Mouse (Mus musculus) MEL (cell line): Measurements from ENCODE around the gene Elmsan1. TPM values are rescaled to one million over a fixed set of nuclear protein-coding genes. Genes with fewer than 3 reads are reported as not detected.

Experiments
- DNase-seq: peaks from one replicate; pipeline ENCODE4 v3.0.0; 2011; ENCODE audit warnings: low read depth, low spot score
- H3K27ac ChIP-seq: 2 replicates; pipeline ENCODE4 v1.5.1; 2012; ENCODE audit warnings: low read depth, mild to moderate bottlenecking, control low read depth, low read length, moderate library complexity; ENCODE audit not compliant: control insufficient read depth
- H3K27me3 ChIP-seq, 2 experiments: fragments of 150-350 bp in 1 of 2; sonication (generic) in 1 of 2; 2 replicates each; pipeline ENCODE4 v1.6.1; 2012; ENCODE audit warnings: low read length in 2 of 2, mild to moderate bottlenecking in 2 of 2, improper control_type of control experiment in 1 of 2, moderate library complexity in 1 of 2; ENCODE audit not compliant: insufficient read depth in 2 of 2, control insufficient read depth in 1 of 2
- H3K36me3 ChIP-seq, 2 experiments: 2 replicates each; pipeline ENCODE4 v1.6.1; 2012 to 2014; ENCODE audit warnings: low read length in 2 of 2, improper control_type of control experiment in 1 of 2, inconsistent platforms in 1 of 2, mild to moderate bottlenecking in 1 of 2; ENCODE audit not compliant: insufficient read depth in 2 of 2, control insufficient read depth in 1 of 2
- H3K4me1 ChIP-seq, 2 experiments: fragments of 150-350 bp in 1 of 2; sonication (generic) in 1 of 2; 2 replicates each; pipeline ENCODE4 v1.6.1; 2012; ENCODE audit warnings: low read length in 2 of 2, improper control_type of control experiment in 1 of 2, mild to moderate bottlenecking in 1 of 2; ENCODE audit not compliant: insufficient read depth in 2 of 2, control insufficient read depth in 1 of 2
- H3K4me3 ChIP-seq, 2 experiments: fragments of 150-350 bp in 1 of 2; sonication (generic) in 1 of 2; 2 replicates each; pipeline ENCODE4 v1.5.1; 2012; ENCODE audit warnings: low read depth in 2 of 2, low read length in 2 of 2, mild to moderate bottlenecking in 2 of 2, moderate library complexity in 2 of 2, control low read depth in 1 of 2, improper control_type of control experiment in 1 of 2; ENCODE audit not compliant: control insufficient read depth in 1 of 2, insufficient read depth in 1 of 2
- H3K79me2 ChIP-seq: 2 replicates; pipeline ENCODE4 v1.6.1; 2012; ENCODE audit warnings: mild to moderate bottlenecking, low read length, moderate library complexity; ENCODE audit not compliant: control insufficient read depth, poor library complexity, insufficient read depth
- H3K9ac ChIP-seq: 2 replicates; pipeline ENCODE4 v1.6.1; 2012; ENCODE audit warnings: low read depth, mild to moderate bottlenecking, control low read depth, low read length, moderate library complexity; ENCODE audit not compliant: control insufficient read depth, poor library complexity, severe bottlenecking
- H3K9me3 ChIP-seq: fragments of 150-350 bp; sonication (generic); replicated peaks from 2 replicates; pipeline ENCODE4 v1.6.1; 2012; ENCODE audit warnings: mild to moderate bottlenecking, low read length, improper control_type of control experiment, moderate library complexity; ENCODE audit not compliant: insufficient read depth
- BHLHE40 ChIP-seq: IDR thresholded peaks from 2 replicates; pipeline ENCODE4 v1.6.1; 2012; ENCODE audit warnings: low read depth, mild to moderate bottlenecking, inconsistent platforms, low read length, improper control_type of control experiment, borderline replicate concordance
- CHD2 ChIP-seq: IDR thresholded peaks from 2 replicates; pipeline ENCODE4 v1.6.1; 2011; ENCODE audit warnings: low read length, improper control_type of control experiment
- CTCF ChIP-seq, 3 experiments: IDR thresholded peaks in 2 of 3; conservative IDR thresholded peaks in 1 of 3; 2 replicates each; pipeline ENCODE4 v1.5.1; 2011 to 2012; ENCODE audit warnings: low read length in 3 of 3, low read depth in 2 of 3, mild to moderate bottlenecking in 2 of 3, improper control_type of control experiment in 1 of 3, inconsistent platforms in 1 of 3, mixed read lengths in 1 of 3, moderate library complexity in 1 of 3; ENCODE audit not compliant: control insufficient read depth in 1 of 3, insufficient read depth in 1 of 3, poor library complexity in 1 of 3, severe bottlenecking in 1 of 3
- ELF1 ChIP-seq: IDR thresholded peaks from 2 replicates; pipeline ENCODE4 v1.6.1; 2014; ENCODE audit warnings: low read depth, mild to moderate bottlenecking, inconsistent platforms, low read length, improper control_type of control experiment, moderate library complexity
- EP300 ChIP-seq, 2 experiments: IDR thresholded peaks; 2 replicates each; pipeline ENCODE4 v1.6.1; 2011; ENCODE audit warnings: improper control_type of control experiment in 2 of 2, low read length in 2 of 2, low read depth in 1 of 2, mild to moderate bottlenecking in 1 of 2
- ETS1 ChIP-seq: IDR thresholded peaks from 2 replicates; pipeline ENCODE4 v1.6.1; 2012; ENCODE audit warnings: low read depth, mild to moderate bottlenecking, inconsistent platforms, low read length, improper control_type of control experiment, moderate library complexity
- GABPA ChIP-seq: IDR thresholded peaks from 2 replicates; pipeline ENCODE4 v1.6.1; 2012; ENCODE audit warnings: low read depth, mild to moderate bottlenecking, inconsistent platforms, low read length, improper control_type of control experiment, moderate library complexity
- GATA1 ChIP-seq: IDR thresholded peaks from 2 replicates; pipeline ENCODE4 v1.6.1; 2011; ENCODE audit warnings: low read depth, low read length, improper control_type of control experiment
- HCFC1 ChIP-seq: IDR thresholded peaks from 2 replicates; pipeline ENCODE4 v1.6.1; 2012; ENCODE audit warnings: low read depth, mild to moderate bottlenecking, inconsistent platforms, low read length, improper control_type of control experiment, moderate library complexity
- KAT2A ChIP-seq: conservative IDR thresholded peaks from 2 replicates; pipeline ENCODE4 v1.6.1; 2012; ENCODE audit warnings: low read depth, low read length, improper control_type of control experiment, inconsistent platforms
- MEF2A ChIP-seq: IDR thresholded peaks from 2 replicates; pipeline ENCODE4 v1.6.1; 2014; ENCODE audit warnings: low read depth, mild to moderate bottlenecking, inconsistent platforms, low read length, improper control_type of control experiment; ENCODE audit not compliant: poor library complexity, insufficient replicate concordance, severe bottlenecking; ENCODE audit errors: extremely low read depth
- MXI1 ChIP-seq: IDR thresholded peaks from 2 replicates; pipeline ENCODE4 v1.6.1; 2011; ENCODE audit warnings: mild to moderate bottlenecking, low read depth, low read length, improper control_type of control experiment
- MYC ChIP-seq: IDR thresholded peaks from 2 replicates; pipeline ENCODE4 v1.6.1; 2011; ENCODE audit warnings: low read depth, mild to moderate bottlenecking, low read length, improper control_type of control experiment, moderate library complexity
- NELFE ChIP-seq: IDR thresholded peaks from 2 replicates; pipeline ENCODE4 v1.6.1; 2011; ENCODE audit warnings: low read depth, low read length, improper control_type of control experiment
- POLR2A ChIP-seq, 2 experiments: IDR thresholded peaks; 2 replicates each; pipeline ENCODE4 v1.6.1; 2011 to 2012; ENCODE audit warnings: low read length in 2 of 2, mild to moderate bottlenecking in 2 of 2, control low read depth in 1 of 2, improper control_type of control experiment in 1 of 2, low read depth in 1 of 2, moderate library complexity in 1 of 2; ENCODE audit not compliant: control insufficient read depth in 1 of 2, insufficient read depth in 1 of 2, poor library complexity in 1 of 2
- POLR2AphosphoS5 ChIP-seq: IDR thresholded peaks from 2 replicates; pipeline ENCODE4 v1.6.1; 2012; ENCODE audit warnings: low read depth, borderline replicate concordance, mild to moderate bottlenecking, inconsistent platforms, low read length, moderate library complexity, mixed read lengths
- RCOR1 ChIP-seq: IDR thresholded peaks from 2 replicates; pipeline ENCODE4 v1.6.1; 2012; ENCODE audit warnings: low read depth, mild to moderate bottlenecking, inconsistent platforms, low read length, improper control_type of control experiment
- SIN3A ChIP-seq: IDR thresholded peaks from 2 replicates; pipeline ENCODE4 v1.6.1; 2012; ENCODE audit warnings: low read length, improper control_type of control experiment, inconsistent platforms
- SMC3 ChIP-seq: IDR thresholded peaks from 2 replicates; pipeline ENCODE4 v1.6.1; 2011; ENCODE audit warnings: low read depth, low read length, improper control_type of control experiment
- TAL1 ChIP-seq: IDR thresholded peaks from 2 replicates; pipeline ENCODE4 v1.6.1; 2012; ENCODE audit warnings: mild to moderate bottlenecking, inconsistent platforms, low read length, moderate library complexity, mixed read lengths
- TCF12 ChIP-seq: IDR thresholded peaks from 2 replicates; pipeline ENCODE4 v1.6.1; 2014; ENCODE audit warnings: low read depth, mild to moderate bottlenecking, inconsistent platforms, low read length, improper control_type of control experiment, moderate library complexity
- UBTF ChIP-seq: IDR thresholded peaks from 2 replicates; pipeline ENCODE4 v1.6.1; 2012; ENCODE audit warnings: low read depth, mild to moderate bottlenecking, inconsistent platforms, low read length, improper control_type of control experiment, moderate library complexity, borderline replicate concordance; ENCODE audit not compliant: insufficient read depth
- USF2 ChIP-seq, 2 experiments: IDR thresholded peaks; 2 replicates each; pipeline ENCODE4 v1.6.1; 2011 to 2012; ENCODE audit warnings: improper control_type of control experiment in 2 of 2, low read length in 2 of 2, borderline replicate concordance in 1 of 2, inconsistent platforms in 1 of 2, low read depth in 1 of 2, mild to moderate bottlenecking in 1 of 2; ENCODE audit not compliant: insufficient read depth in 1 of 2
- ZC3H11A ChIP-seq: IDR thresholded peaks from 2 replicates; pipeline ENCODE4 v1.6.1; 2012; ENCODE audit warnings: low read depth, mild to moderate bottlenecking, inconsistent platforms, low read length, improper control_type of control experiment
- ZKSCAN1 ChIP-seq: IDR thresholded peaks from 2 replicates; pipeline ENCODE4 v1.6.1; 2012; ENCODE audit warnings: low read depth, mild to moderate bottlenecking, inconsistent platforms, low read length, improper control_type of control experiment, moderate library complexity
- polyA plus RNA-seq, 2 experiments: library from polyadenylated mRNA; stranded (reverse) in 1 of 2; unstranded in 1 of 2; fragments of >175 nt in 1 of 2; fragments of >200 nt in 1 of 2; gene quantifications; 2 replicates each; pipeline versions ENCODE4 v1.2.1 to v1.2.4; 2012; ENCODE audit warnings: low replicate concordance in 2 of 2, low read depth in 1 of 2; ENCODE audit not compliant: insufficient read length in 2 of 2, insufficient read depth in 1 of 2, missing spikeins in 1 of 2
- total RNA-seq: library from RNA; depleted of rRNA; stranded (reverse); fragments of 300-350 nt; gene quantifications from 2 replicates; pipeline ENCODE4 v1.2.3, GENCODE M21; 2012

Elmsan1 gene
- total and polyA plus RNA-seq, 3 experiments = 7.7 to 25.3 TPM; not detected in 1

GRCm38 (mm10) chr12:84128576-84128975 is 90.1 kb downstream of the Elmsan1 start:
- Histone ChIP-seq H3K4me3 (no peak overlapping the region), H3K9me3 (no peaks in the 10 kb centered on the region), H3K4me1 (0 out of 4 replicates have a peak, but pooled peaks cover 0 to 7% of the 10 kb centered on the region in 2 experiments), H3K36me3 (no peaks in the 10 kb centered on the region), H3K79me2 (no peaks in the 10 kb centered on the region), H3K9ac (no peak overlapping the region), H3K27ac (no peak overlapping the region), H3K27me3 (no peaks in the 10 kb centered on the region)
- no peak for DNase-seq
- TF ChIP-seq RCOR1 (no peak), KAT2A (no peak), ZKSCAN1 (no peak), CHD2 (no peak), USF2 (IDR thresholded peaks at IDR 0.05; ENCODE audit: borderline replicate concordance in 1 of 2, insufficient read depth in 1 of 2, low read depth in 1 of 2, low read length in 2 of 2) (no peak), MYC (no peak), POLR2A (IDR thresholded peaks at IDR 0.05; ENCODE audit: control insufficient read depth in 1 of 2, insufficient read depth in 1 of 2, low read depth in 1 of 2, low read length in 2 of 2, poor library complexity in 1 of 2) (no peak), ETS1 (no peak), UBTF (no peak), MXI1 (no peak), SIN3A (no peak), HCFC1 (no peak), GATA1 (no peak), TAL1 (no peak), BHLHE40 (no peak), NELFE (no peak), ELF1 (no peak), MEF2A (no peak), ZC3H11A (no peak)

GRCm38 (mm10) chr12:84126899-84127298 is 91.8 kb downstream of the Elmsan1 start:
- Histone ChIP-seq H3K4me3 (no peak overlapping the region), H3K4me1 (0 out of 4 replicates have a peak, but pooled peaks cover 0 to 7% of the 10 kb centered on the region in 2 experiments), H3K27ac (no peak overlapping the region), H3K79me2 (no peaks in the 10 kb centered on the region), H3K9ac (no peak overlapping the region), H3K9me3 (no peaks in the 10 kb centered on the region), H3K36me3 (no peaks in the 10 kb centered on the region), H3K27me3 (no peaks in the 10 kb centered on the region)
- no peak for DNase-seq
- TF ChIP-seq UBTF (no peak), EP300 (IDR thresholded peaks at IDR 0.05; ENCODE audit: low read depth in 1 of 2, low read length in 2 of 2) (no peak), ELF1 (no peak), MYC (no peak), SMC3 (no peak), GABPA (no peak), USF2 (IDR thresholded peaks at IDR 0.05; ENCODE audit: borderline replicate concordance in 1 of 2, insufficient read depth in 1 of 2, low read depth in 1 of 2, low read length in 2 of 2) (no peak), KAT2A (no peak), CTCF (IDR thresholded peaks at IDR 0.05 in 2 of 3, conservative IDR thresholded peaks at IDR 0.05 in 1 of 3; ENCODE audit: control insufficient read depth in 1 of 3, insufficient read depth in 1 of 3, low read depth in 2 of 3, low read length in 3 of 3, poor library complexity in 1 of 3, severe bottlenecking in 1 of 3) (no peak), TCF12 (no peak), SIN3A (no peak), POLR2AphosphoS5 (no peak)
